Mouse (Mus musculus) CH12.LX (cell line): Measurements from ENCODE around the gene Sptbn4.

Experiments
- BHLHE40 ChIP-seq: IDR thresholded peaks from 2 replicates; pipeline ENCODE4 v1.6.1; 2011; ENCODE audit warnings: mild to moderate bottlenecking, low read depth, low read length, improper control_type of control experiment
- POLR2AphosphoS2 ChIP-seq: IDR thresholded peaks from 2 replicates; pipeline ENCODE4 v1.6.1; 2011; ENCODE audit warnings: low read depth, low read length, improper control_type of control experiment

DNA sequence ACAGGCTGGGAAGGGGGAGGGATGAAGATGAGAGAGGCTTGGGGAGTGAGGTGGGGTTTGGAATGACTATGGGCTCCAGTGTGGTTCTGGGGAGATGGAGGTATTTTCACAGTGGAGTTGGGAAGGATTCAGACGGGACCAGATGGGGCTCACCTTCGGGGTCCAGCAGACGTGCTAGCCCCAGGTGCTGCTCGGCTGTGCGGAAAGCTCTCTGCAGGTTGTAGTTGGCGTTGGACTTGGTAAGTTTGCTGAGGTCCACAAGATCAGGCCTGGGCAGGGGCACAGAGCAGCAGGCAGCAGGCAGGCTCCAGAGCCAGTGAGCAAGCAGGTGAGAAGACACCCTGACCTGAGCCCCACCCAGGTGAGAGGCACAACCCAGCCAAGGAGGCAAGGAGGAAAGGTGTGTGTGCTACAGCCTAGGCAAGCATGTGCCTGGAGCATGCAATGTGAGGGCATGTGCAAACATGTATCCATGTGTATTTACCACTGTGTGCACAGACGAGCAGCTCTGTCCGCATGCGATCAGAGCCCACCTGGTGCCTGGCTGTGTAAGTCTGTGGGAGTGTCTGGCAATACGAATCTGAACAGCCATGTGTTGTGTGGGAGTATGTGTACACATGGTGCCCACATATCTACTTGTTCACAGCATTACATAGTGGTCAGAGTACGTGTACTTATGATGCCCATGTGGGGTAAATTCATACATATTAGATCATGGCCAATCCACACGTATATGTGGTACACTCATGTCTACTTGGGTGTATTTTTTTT lies 23.7 kb downstream of the Sptbn4 start:
- TF ChIP-seq BHLHE40 (no peak), POLR2AphosphoS2 (no peak)
